Mouse (Mus musculus) stomach, postnatal 0 days (tissue): ENCODE results near the gene Ids.

Source experiments
- CTCF ChIP-seq: IDR thresholded peaks from 2 replicates; pipeline ENCODE4 v1.5.1; 2016; ENCODE audit warnings: antibody characterized with exemption, low read depth, mild to moderate bottlenecking, moderate library complexity
- EP300 ChIP-seq: optimal IDR thresholded peaks from 2 replicates; pipeline ENCODE3; 2016; ENCODE audit warnings: antibody characterized with exemption

DNA sequence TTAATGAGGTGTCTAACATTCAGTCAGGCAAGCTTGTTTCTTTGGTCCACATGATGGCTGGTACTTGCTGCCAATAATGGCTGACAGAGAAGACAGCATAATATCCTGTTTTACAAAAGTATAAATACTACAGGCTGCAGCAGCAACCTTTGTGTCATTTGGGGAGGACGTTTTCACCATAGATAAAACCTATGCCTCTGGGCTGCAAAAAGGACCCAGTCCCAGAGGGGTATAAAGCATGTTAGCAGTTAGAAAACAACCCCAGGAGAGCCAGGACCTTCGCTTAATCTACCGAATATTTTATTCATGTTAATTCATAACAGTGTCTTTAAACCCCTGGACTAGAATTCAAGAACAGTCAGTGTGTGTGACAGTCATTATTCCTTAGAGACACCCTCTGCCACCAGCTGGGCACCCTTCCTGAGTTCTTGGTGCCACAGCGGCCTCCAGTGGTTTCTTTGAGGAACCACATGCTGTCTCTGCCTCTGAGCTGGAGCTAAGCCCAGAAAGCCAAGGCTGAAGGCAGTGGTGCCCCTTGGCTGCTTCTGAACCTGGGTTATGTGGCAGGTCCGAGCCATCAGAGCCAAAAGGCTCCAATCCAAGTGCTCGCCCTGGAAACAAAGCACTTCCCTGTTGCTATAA is 34.6 kb downstream of the Ids start:
- TF ChIP-seq EP300 (no peak), CTCF (peak; percentile 83)
